Mouse (Mus musculus) thymus, postnatal 4 days (tissue): ENCODE measurements around the gene Toe1.
A peak's percentile ranks its signal among the peaks of the same experiment; 100 is the strongest.
"Not testable (repeated sequence)": the region's sequence is repeated elsewhere in the genome, so short reads cannot be mapped to it uniquely, and the experiment has no call there.

Experiments
- DNase-seq: peaks from one replicate; pipeline ENCODE4 v3.0.0; 2021

Gene Toe1

DNA sequence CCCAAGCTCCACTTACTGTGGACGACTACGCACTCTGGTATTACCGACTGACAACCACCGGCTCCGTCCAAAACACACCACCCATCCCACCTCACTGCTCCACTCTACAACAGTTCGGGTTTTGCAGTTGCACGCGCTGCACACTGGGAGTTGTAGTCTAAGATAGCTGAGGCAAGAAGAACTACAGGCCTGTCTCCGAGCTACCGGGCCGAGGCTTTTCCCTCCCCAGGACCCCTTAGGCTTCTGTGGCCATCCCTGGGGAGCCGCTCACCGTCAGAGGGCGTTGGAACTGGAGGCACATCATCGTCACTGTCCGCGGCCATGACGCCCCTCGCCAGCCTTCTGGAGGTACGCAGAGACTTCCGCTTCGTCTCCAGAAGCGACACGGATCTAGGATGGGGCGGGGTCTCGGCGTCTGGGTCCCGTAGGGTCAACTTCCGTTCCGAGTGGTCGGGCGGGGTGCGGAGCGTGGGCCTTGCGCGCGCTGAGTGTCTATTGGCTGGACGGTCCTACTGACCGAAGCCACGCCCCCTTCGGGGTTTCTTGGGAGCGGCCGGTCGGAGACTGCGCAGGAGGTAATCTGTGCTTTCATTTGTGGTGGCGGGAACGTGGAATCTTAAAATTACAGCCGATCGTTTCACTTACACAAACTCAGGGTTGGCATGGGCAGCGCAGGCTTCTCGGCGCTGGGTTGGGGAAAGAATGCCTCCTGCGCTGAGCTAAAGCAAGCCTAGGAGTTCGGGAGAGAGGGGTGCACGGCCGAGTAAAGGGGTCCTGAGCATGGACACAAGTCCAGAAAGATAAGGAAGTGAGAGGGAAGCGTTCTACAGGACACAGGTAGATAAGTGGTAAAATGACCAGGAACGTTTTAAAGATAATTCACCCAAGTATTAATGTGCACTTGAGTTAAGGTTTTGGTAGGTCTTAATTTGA, at the start of gene Toe1, which contains the start of gene Mutyh:
Gene Toe1 (minus strand): TSS at position 444 of the 933 bp plus-strand sequence.
Gene Mutyh (plus strand): TSS at position 527 of the 933 bp plus-strand sequence.
- peak; percentile 92 for DNase-seq

DNA sequence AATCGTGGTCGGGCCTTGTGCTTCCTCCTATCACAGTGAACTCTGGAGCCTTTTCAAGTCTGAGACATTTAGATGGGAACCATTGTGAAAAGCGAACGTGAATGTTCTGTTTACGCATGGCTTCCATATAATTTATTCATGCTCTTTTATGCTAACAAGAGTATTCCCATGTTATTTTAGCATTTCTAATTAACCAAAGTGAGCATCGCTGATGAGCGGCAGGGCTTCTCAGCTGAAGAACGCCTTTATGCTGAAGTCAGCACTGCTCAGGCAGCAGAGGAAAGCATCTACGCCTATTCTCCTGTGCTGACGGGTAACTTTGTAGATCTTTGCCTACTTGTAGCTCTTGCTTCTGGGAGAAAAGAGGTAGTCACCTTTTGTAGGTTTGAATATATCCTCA, 49.8 kb upstream of the Toe1 start:
- DNase-seq, result no peak

DNA sequence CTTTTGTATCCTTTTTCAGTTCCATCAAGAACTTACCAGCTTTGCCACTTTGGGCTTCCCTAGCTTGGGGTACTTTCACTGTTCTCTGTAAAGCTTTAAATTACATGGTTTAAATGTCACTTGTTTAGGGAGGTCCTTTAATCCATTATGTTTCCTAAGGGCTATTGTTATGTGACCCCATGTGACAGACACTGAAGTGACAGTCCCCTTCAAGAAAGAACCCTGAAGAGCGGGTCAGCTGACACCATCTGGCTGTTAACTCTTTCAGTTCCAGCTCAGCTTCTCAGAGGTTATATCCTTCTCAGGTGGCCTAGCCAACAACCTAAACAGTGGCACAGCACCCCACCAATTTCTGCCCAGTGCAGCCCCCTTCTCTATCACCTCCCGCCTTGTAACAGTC, 46.8 kb upstream of the Toe1 start:
- no peak for DNase-seq

DNA sequence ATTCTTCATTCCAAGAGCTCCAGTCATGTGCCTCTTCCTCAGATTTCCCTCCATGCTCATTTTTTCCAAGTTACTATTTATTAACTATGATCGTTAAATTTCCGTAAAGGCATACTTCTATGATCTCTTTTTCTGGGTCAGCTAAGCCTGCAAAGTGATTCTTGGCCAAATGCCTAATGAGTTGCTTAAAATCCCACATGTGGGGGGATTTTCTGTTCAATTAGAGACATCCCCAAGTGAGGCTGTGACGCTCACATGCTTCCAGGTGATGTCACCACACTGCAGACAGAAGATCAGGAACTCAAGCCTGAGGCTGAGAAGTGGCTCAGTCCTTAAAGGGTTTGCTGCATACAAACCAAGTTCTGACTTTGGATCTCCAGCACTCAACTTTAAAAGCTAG, 42.5 kb upstream of the Toe1 start:
- DNase-seq, result no peak

DNA sequence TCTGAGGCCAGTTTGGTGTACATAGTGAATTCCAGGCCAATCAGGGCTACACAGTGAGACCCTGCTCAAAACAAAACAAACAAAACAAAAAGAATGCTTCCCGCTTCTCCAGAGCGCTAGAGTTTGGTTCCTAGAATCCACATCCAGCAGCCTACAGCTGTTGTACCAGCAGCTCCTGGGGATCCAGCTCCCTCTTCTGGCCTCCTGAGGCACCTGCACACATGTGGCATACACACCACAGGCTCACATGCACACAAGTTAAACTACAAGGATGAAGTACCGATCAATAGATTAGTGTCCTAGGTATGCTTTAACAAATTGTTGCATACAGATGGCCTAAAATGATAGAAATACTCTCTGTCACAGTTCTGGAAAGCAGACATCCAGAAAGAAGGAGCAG, 36.9 kb upstream of the Toe1 start:
- DNase-seq, result no peak

DNA sequence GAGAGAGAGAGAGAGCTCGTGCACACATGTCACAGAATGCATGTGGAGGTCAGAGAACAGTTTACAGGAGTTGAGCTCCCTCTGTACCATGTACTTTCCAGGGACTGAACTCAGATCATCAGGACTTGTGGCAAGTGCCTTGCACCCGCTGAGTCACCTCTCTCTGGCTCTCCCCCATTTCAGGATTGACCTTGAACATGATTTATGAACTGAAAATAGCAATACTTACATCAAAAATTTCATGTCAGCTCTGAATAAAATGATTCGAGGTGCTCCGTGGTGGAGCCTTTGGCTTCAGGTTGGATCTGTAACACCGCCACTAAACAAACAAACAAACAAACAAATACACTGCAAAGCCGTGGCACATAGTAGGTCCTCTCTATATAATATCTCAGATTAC, 33.4 kb upstream of the Toe1 start:
- DNase-seq, result no peak

DNA sequence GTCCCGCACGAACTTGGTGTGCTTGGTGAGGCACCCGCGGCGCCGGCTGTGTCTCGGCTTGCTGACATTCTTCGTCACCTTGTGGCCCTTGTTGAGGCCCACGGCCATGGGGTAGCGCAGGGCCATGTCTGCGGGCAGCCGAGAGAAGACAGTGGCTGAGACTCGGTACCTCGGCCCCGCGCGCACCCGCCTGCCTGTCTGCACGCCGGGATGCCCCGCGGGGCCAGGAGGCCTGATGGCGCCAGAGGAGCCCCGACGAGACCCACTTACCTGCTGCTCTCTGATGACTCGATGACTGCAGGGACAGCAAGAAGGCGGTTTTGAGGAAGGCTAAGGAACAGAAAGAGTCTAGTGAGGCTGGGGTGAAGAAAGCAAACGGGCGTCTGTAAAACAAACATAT, 32.7 kb upstream of the Toe1 start:
- not testable (repeated sequence) for DNase-seq

DNA sequence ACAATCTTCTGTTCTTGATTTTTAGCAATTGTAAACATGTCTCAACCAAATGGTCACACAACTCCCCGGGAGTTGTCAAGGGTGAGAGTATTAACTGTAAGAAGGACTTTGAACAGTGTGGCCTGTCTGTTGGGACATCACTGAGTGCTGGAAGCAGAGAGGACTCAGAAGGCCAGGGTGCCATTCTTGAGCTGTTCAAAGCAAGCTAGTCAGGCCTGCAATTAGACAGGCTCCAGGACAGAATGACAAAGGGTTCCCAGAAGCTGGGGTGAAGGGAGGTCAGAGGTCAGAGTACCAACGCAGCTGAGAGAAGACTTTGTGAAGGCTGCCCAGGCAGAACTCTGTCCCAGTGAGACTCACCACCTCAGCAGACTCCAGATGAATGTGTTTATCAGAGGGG, 31.6 kb upstream of the Toe1 start:
- DNase-seq, result no peak

DNA sequence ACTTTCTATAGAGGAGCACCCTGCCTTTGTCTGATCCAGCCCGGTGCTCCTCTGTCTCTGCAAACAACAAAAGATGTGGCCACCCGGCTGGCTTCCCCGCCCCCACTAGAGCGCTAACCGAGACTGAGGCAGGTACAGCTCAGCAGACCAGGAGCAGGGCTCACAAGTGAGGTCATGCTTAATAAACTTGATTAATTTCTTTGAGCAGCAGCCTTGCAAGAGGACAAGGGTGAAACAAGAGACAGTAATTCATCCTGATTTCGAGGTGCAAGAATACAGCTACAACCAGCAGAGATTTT, 22.6 kb upstream of the Toe1 start:
- no peak for DNase-seq

DNA sequence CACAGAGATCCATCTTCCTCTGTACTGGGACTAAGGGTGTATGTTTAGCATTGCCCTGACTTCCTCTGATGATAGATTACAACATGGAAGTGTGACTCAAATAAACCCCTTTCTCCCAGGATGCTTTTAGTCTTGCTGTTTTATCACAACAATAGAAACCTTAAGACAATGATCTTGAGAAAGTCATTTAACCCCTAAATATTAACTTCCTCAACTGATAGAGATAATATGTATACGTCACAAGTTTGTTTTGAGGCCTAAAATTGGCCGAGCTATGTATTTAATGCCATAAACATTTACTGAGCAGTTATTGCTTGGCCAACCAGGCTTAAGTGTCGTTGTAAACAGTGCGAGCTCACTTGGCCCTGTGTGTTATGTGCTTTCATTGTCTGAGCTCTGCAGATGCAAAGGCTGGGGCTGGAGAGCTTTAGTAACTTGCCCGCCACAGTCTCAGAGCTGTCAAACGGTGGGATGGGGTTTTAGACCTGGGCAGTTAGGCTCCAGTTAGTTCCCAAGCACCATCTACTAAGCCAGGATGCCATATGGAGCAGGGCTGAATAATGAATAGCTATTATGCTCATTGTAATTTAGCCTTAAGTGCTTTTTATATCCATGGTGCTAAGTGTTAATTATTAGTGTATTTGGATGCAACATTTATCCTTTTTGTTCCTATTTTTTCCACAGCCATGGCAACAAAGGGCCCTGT, 22.1 kb upstream of the Toe1 start:
- DNase-seq, result no peak

DNA sequence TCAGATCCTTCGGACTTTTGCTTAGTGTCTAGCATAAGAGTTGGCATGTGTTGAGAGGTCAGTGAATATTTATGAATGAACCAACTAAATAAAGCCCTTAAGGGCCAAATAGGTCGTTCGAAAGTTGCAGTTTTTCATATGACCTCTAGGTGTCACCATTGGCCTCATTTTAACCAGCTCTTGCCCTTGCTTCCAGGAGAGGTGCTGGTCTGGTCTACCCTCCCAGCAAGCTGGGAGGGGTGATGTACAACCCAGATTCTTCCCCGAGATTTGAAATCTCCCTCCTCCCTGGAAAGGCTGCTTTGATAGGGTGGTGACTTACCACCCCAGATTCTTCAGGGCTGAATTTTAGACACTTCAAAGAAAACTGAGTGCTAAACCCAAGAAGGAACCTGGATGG, 20.4 kb upstream of the Toe1 start:
- no peak for DNase-seq

DNA sequence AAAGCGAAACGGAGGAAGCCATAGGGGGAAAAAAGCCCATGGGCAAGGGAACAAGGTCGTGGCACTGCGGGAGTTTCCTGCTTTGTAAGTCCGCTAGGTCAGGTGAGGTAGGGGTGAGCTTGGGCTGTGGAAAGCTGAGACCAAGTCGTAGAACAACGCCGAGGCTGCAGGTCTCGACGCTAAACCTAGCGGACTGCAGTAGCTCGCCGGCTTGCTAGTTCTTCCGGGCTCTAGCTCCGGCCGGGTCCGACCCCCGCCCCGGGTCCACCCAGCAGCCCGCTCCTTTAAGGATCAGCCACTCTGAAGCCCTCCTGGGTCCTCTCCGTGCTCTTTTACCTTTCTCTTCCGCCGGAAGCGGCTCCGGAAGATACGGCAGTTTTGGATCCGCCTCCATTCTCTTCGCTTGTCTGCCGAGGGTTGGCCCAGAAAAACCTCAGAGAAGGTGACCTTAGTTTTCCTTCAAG, 17.1 kb upstream of the Toe1 start:
- DNase-seq, result peak; percentile 80

DNA sequence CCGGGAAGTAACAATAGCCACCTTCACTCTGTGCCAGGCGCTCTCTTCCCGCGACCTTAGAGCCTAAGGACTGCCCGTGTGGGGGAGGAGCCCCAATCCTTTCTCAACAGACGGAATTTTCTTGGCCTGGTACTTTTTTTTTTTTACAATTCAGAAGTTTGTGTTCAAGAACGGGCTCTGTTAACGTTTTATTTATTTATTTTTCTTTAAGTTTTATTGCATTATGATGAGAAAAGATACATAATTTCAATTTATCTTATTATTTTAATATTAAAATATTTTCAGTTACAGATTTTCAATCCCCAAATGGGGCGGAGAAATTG, 14.2 kb upstream of the Toe1 start, which contains the start of gene Hpdl:
Gene Hpdl (minus strand): TSS at position 14 of the 323 bp plus-strand sequence.
- DNase-seq, result no peak

DNA sequence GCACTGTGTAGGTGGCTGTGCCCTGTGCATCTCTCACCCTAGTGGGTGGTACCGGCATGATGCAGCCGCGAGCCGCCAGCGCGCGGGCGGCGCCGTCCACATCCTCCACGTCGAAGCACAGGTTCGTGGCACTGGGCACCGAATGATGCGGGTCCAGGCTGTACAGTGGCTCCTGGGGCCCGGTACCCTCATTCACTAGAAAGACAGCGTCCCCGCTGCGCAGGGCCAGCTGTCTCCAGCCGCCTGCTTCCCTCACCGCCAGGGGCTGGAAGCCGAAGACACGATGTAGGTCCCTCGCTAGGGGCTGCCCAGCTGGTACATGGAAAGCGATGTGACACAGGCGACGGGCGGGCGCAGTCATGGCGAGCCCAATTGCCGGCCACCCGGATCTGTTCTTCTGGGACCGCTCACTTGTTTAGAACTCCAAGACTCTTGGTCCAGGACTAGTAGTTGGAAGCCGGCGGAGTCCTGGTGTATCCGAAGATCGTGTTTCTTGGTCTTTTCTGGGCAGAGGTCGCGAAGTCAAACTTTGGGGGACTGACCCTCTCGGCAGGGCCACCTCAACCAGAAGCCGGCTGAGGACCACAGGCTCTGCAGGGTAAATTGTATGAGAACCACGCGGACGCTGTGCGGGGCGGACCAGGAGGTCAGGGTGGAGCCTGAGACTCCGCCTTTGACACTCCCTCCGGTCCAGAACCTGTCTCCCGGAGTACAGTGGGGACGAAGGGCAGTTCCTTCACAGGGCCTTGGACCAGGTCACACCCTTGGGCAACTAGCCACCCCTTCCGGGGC, 13.7 kb upstream of the Toe1 start:
- DNase-seq, result peak; percentile 63

DNA sequence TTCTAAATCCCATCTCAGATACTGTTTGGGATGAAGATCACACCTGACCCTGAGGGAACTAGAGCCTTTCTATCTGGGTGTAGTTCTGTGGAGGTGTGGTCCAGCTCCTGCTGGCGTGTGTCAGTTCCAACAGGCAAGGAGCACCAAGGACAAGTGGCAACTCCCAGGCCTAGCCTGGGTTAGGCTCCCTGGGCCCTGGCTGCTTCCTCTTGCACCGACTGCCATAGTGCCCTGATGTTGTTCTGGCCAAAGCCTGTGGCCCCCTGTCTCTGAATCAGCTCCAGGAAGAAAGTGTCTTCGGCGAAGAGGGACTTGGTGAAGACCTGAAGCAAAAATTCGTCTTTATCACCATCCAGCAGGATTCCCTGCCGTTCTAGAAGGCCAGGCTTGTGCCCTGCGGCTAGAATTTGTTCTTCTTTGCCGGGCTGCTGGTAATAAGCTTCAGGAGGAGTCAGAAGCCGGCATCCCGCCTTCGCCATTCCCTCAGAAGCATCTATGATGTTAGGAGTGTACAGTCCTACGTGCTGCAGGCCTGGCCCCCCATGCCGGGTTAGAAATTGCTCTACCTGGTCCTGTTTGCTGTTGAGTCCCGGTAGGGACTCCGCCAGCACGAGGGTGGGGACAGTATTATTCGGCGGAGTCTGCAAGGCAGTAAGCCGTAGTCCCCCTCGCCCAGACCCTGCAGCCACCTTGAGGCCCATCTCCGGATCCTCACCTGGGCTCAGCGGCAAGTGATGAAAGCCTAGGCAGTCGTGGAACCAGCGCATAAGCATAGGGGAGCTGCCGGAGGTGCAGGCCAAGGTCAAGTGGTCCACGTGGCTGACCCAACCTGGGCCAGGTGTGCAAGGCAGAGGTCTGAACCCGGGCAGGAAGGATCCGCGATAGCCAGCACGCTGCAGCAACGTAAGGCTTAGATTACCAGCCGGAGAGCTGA, 12.8 kb upstream of the Toe1 start:
- no peak for DNase-seq

DNA sequence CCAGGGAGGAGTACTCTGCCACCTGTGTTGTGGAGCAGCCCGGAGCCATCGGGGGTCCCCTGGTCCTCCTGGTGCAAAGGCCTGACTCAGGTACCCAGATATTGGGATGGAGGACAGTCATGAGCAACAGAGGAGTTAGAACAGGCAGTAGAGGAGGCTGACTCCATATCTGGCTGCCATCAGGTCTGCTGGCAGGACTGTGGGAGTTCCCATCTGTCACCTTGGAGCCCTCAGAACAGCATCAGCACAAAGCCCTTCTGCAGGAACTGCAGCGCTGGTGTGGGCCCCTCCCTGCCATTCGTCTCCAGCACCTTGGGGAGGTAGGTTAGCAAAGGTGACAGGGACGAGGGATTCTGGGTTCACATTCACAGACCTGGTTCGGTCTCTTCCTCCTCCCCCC, 10.0 kb upstream of the Toe1 start:
- no peak for DNase-seq

DNA sequence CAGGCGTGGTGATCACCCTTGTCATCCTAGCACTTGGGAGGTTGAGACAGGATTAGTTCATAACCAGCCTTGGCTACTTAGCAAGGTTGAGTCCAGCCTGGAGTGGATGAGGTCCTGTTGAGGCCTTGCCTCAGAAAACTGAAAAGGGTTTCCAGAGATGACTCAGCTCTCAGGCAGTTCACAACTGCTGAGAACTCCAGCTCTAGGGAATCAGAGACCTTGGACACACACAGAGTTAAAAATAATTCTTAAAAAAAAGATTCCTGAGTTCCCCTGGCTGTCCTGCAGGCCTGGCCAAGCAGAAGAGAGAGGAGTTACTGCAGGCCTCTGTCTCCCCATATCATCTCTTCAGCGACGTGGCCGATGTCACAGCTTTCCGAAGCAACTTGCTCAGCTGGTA, 7.8 kb upstream of the Toe1 start:
- no peak for DNase-seq

DNA sequence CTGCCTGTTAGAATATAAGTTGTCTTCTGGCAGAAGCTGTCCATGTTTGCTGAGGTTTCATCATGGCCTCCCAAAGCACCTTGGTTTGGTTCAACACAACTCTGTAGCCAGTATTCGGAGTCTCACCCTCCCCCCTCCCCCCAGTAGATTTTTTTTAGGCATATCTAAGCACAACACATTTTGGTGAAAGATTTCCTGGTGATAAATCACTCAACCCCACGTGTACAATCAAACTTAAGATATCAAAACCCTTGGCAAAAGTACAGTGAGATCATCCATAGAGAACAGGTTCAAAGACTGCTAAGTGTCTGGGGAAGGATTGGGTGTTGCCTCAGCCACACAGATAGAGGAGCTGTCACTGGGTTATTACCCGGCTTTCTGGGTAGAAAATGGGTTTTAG, 3.6 kb upstream of the Toe1 start:
- DNase-seq, result no peak

DNA sequence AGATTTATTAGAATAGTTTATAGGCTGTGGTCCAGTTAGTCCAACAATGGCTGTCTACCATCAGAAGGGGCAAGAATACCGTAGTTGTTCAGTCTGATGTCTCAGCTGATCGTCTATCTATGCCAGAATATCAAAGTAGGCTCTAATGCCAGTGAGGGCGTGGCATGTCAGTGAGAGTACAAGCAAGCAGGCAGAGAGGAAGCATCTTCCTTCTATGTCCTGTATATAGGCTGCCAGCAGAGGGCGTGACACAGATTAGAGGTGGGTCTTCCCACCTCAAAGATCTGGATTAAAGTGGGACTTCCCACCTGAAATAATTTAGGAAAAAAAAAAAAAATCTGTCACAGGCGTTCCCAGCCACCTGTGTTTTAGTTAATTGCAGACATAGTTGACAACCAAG, 7.5 kb downstream of the Toe1 start:
- DNase-seq, result peak; percentile 62

DNA sequence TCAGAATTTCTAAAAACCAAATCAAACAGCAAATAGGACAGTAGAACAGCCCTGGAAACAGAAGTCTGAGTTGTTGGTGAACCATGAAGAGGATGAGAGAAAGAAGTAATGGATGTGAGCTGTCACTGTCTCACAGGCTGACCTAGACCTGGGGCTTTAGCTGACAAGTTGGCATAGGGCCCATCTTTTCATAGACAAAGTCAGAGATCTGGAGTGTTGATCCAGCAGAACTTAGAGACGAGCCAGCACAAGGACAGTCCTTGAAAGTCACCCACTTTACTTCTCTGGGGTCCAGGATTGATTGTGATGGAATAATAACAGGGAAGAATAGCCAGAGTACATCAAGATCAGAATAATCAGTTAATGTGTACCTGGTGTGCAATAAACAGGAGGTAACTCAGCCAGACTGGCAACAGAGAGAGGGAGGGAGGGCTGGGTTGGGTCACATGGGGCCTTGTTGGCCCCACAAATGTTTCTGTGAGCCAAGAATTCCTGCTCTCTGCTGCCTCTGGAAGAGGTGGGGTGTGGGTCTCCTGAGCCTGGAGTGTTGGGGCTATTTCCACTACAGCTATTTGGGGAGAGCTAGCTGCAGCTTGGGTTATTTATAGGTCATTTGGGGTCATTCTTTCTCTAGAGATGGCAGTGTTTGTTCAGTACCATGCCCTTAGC, 10.9 kb downstream of the Toe1 start:
- no peak for DNase-seq

DNA sequence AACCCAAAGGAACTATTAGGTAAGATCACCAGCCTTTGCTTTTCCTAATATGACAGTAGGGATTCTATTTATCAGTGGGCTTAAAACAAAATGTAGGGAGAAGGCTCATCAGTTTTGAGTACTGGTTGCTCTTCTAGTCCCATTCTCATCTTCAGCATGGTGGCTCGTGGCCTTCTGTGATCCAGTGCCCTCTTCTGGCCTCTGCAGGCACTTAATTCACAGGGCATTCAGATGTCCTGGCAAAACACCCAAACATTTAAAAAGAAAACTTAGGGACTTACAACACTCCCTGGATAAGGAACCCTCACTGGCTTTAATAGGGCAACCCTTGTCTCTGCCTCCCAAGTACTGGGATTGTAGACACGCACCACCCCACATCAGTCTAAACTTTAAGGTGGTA, 13.2 kb downstream of the Toe1 start:
- no peak for DNase-seq

DNA sequence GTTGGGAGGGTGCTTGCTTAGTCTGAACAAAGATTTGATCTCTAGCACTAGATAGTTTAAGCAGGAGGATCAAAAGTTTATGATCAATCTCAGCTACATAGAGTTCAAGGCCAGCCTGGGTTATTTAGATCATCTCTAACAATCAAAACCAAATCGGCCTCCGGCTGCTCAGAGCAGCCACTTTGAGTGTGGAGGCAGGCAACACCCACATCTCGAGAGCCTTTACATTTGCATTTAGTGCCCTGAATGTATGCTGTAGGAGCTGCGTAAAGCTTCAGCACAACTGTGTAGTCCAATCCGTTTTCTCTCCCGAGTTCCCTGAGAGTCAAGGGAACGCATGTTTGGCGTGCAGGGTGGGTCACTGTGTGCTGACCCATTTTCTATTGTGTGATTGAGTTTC, 15.0 kb downstream of the Toe1 start:
- DNase-seq, result no peak
